Mouse (Mus musculus): ENCODE results near the gene Alkbh2. TPM values are rescaled to one million over a fixed set of nuclear protein-coding genes. Genes with fewer than 3 reads are reported as not detected.

Alkbh2 gene
- polyA plus RNA-seq, 1 experiment from 2014 or later: 13.8 TPM

DNA sequence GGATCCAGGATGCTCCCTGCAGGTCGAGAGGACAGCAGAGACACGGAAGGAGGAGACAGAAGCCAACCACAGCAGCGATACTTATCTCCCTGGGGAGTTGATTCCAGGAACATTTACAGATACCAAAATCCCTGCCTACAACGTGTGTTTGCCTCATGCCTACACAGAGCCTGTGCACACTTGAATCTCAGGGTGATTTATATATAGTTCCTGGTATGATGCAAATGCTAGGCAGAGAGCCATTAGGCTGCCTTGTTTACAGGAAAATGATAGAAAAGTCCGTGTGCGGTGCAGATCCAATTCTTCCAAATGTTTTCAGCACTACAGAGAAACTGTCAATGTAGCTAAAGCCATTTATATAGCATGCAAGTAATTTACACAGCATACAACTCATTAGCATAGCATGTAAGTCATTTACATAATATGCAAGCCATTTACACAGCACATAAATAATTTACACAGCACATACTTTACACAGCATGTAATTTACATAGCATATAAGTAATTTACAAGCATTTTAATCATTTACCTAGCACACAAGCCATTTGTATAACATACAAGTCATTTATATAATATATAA is 35.2 kb upstream of the Alkbh2 start:
- H3K4me1 ChIP-seq (ENCODE audit: control insufficient read depth, insufficient read depth, low read length): no peaks in the 10 kb centered on the region
- DNase-seq (ENCODE audit: low spot score, missing footprints): no peak
- no peaks in the 10 kb centered on the region for H3K27me3 ChIP-seq (ENCODE audit: control insufficient read depth, insufficient read depth, low read length)
- no peak for ATAC-seq (ENCODE audit: low FRiP score)
- no peak overlapping the region for H3K4me2 ChIP-seq
- H3K4me3 ChIP-seq (ENCODE audit: low read depth, low read length): no peak overlapping the region
- no peak overlapping the region for H3K9ac ChIP-seq (ENCODE audit: low read length)
- H3K36me3 ChIP-seq (ENCODE audit: control insufficient read depth, insufficient read depth, low read length): no peaks in the 10 kb centered on the region
- no peaks in the 10 kb centered on the region for H3K9me3 ChIP-seq (ENCODE audit: control insufficient read depth, low read length)
- WGBS: 80% methylated on average over 6 of the region's 6 CpGs
- no peak overlapping the region for H3K27ac ChIP-seq (ENCODE audit: low read depth, low read length)

DNA sequence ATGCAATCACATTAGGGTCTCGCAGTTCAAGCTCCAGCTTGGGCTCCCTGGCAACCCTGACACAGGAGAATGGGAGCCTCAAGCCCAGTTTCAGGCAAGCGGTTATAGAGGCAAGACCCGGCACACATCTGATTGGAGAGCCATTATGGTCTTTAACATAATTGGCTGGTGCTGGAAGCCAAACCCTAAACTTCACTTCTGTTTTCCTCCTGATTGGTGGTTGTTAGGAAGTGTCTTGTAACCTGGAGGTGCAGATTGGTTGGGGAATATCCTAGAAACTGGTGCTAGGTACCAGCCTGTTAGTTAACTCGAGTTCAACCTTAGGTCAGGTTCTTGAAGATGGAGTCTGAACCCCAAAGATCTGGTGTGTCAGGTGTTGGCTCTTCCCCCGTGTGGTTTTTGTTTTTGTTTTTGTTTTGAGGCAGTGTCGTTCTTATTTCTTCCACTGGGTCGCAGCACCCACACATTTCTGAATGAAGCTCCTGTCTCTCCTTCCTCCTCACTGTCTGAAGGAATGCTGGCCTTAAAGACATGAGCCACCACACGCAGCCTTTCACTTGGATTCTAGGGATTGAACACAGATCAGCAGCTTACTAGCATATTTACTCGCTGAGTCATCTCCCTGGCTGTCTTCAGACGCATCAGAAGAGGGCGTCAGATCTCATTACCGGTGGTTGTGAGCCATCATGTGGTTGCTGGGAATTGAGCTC is 34.2 kb upstream of the Alkbh2 start:
- DNase-seq (ENCODE audit: low spot score, missing footprints) (peak; percentile 62), ATAC-seq (ENCODE audit: low FRiP score) (no peak)
- no peak overlapping the region for H3K27ac ChIP-seq (ENCODE audit: low read depth, low read length)
- no peak overlapping the region for H3K4me3 ChIP-seq (ENCODE audit: low read depth, low read length)
- no peaks in the 10 kb centered on the region for H3K9me3 ChIP-seq (ENCODE audit: control insufficient read depth, low read length)
- H3K27me3 ChIP-seq (ENCODE audit: control insufficient read depth, insufficient read depth, low read length): no peaks in the 10 kb centered on the region
- no peaks in the 10 kb centered on the region for H3K36me3 ChIP-seq (ENCODE audit: control insufficient read depth, insufficient read depth, low read length)
- H3K4me1 ChIP-seq (ENCODE audit: control insufficient read depth, insufficient read depth, low read length): no peaks in the 10 kb centered on the region
- 63% methylated on average over 12 of the region's 12 CpGs for WGBS
- no peak overlapping the region for H3K9ac ChIP-seq (ENCODE audit: low read length)
- H3K4me2 ChIP-seq: no peak overlapping the region

DNA sequence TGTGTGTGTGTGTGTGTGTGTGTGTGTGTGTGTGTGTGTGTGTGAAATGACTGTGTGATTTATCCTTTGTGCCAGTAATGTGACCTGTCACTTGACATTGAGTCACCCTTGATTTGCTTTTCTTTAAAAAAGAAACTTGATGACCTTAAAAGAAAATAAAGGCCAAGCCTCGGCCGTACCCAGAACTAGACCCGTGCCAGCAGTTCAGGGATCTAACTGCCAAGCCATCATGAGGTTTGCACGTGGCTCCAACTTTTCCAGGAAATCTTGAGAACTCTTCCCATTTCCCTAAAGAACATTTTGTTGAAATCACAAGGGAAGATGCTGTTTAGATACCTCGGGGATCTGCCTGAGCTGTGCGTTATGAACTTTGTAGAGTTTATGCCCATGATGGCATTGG is 33.4 kb upstream of the Alkbh2 start:
- H3K9ac ChIP-seq (ENCODE audit: low read length): no peak overlapping the region
- H3K4me2 ChIP-seq: no peak overlapping the region
- no peaks in the 10 kb centered on the region for H3K27me3 ChIP-seq (ENCODE audit: control insufficient read depth, insufficient read depth, low read length)
- no peak for ATAC-seq (ENCODE audit: low FRiP score)
- H3K9me3 ChIP-seq (ENCODE audit: control insufficient read depth, low read length): no peaks in the 10 kb centered on the region
- no peak overlapping the region for H3K27ac ChIP-seq (ENCODE audit: low read depth, low read length)
- peak; percentile 69 for DNase-seq (ENCODE audit: low spot score, missing footprints)
- H3K4me3 ChIP-seq (ENCODE audit: low read depth, low read length): no peak overlapping the region
- 88% methylated on average over 6 of the region's 6 CpGs for WGBS
- no peaks in the 10 kb centered on the region for H3K4me1 ChIP-seq (ENCODE audit: control insufficient read depth, insufficient read depth, low read length)
- no peaks in the 10 kb centered on the region for H3K36me3 ChIP-seq (ENCODE audit: control insufficient read depth, insufficient read depth, low read length)

DNA sequence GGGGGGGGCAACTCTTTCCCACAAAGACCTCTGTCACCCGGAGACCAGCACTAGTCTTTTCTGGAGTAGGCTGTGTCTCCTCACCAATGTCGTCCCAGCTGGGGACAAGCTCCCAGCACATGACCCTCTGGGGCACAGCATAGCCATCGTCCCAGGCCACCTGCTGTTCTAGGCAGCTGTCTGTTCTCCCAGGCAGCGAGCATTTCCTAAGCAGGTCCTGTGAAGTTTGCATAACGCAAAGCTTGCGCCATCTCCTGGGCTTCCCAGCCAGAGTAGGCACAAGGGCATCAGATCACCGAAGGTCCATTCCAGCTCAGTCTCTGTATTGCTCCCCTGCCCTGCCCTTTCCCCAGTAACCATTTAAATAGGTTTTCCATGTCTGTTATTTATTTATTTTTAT is 29.2 kb upstream of the Alkbh2 start:
- Histone ChIP-seq H3K27ac (ENCODE audit: low read depth, low read length) (no peak overlapping the region), H3K9ac (ENCODE audit: low read length) (no peak overlapping the region), H3K36me3 (ENCODE audit: control insufficient read depth, insufficient read depth, low read length) (no peaks in the 10 kb centered on the region), H3K27me3 (ENCODE audit: control insufficient read depth, insufficient read depth, low read length) (no peaks in the 10 kb centered on the region), H3K9me3 (ENCODE audit: control insufficient read depth, low read length) (no peaks in the 10 kb centered on the region), H3K4me3 (ENCODE audit: low read depth, low read length) (no peak overlapping the region), H3K4me2 (no peak overlapping the region), H3K4me1 (ENCODE audit: control insufficient read depth, insufficient read depth, low read length) (no peaks in the 10 kb centered on the region)
- ATAC-seq (ENCODE audit: low FRiP score): no peak
- WGBS: 53% methylated on average over 7 of the region's 7 CpGs
- peak; percentile 75 for DNase-seq (ENCODE audit: low spot score, missing footprints)

DNA sequence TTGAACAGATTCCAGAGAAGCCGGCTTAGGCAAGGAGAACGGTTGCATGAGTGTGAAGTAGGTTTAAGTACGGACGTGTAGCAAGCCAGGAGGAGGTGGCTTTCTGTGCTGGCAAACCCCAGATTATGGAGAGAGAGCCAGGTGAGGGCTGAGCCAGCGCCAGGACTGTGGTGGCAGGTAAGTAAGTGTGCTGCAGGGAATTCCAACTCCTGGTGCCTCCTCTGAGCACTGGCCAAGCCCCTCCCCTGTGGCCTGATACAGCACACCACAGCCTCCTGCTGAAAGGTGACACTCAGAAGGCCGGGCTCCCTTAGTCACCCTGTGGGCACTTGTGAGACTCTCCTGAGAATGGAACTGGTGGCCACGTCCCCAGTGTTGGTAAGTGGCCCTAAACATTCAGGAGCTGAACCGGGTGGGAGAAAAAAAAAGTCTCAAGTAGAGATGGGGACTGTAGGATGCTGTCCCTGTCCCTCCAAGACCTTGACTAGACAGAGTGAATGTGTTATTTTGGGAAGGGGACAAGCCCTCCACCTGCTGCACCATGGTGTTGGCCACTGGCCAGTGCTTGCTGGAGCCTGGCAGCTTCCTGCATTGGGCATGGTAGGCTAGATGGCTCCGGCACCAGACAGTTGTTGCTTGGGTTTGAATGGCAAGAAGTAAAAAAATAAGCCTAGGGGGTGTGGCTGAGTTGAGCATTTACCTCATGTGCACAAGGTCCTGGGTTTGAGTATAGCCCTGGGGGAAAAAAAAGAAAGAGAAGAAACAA is 27.3 kb upstream of the Alkbh2 start:
- H3K4me2 ChIP-seq: no peak overlapping the region
- no peaks in the 10 kb centered on the region for H3K4me1 ChIP-seq (ENCODE audit: control insufficient read depth, insufficient read depth, low read length)
- H3K27ac ChIP-seq (ENCODE audit: low read depth, low read length): no peak overlapping the region
- H3K4me3 ChIP-seq (ENCODE audit: low read depth, low read length): no peak overlapping the region
- no peaks in the 10 kb centered on the region for H3K9me3 ChIP-seq (ENCODE audit: control insufficient read depth, low read length)
- H3K9ac ChIP-seq (ENCODE audit: low read length): no peak overlapping the region
- DNase-seq (ENCODE audit: low spot score, missing footprints) (no peak), ATAC-seq (ENCODE audit: low FRiP score) (no peak)
- 71% methylated on average over 9 of the region's 9 CpGs for WGBS
- no peaks in the 10 kb centered on the region for H3K27me3 ChIP-seq (ENCODE audit: control insufficient read depth, insufficient read depth, low read length)
- H3K36me3 ChIP-seq (ENCODE audit: control insufficient read depth, insufficient read depth, low read length): no peaks in the 10 kb centered on the region

DNA sequence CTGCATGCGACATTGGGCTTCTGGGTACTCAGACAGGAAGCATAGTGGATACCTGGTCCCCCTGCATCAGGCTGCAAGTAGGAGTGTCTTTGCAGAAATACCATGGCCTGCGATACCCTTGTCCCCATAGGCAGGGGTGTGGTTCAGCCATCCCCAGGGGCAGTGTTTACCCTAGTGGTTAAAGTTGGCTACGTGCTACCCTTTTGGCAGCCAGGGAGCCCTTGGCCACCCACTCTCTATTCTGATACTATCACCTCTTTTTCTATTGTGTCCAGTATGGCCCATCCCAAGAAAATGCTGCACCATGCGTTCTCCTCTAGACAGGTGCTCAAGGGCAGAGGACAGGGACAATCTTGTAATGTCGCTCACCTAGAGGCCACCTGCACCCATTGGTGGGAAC is 26.7 kb upstream of the Alkbh2 start:
- H3K4me2 ChIP-seq: no peak overlapping the region
- H3K9me3 ChIP-seq (ENCODE audit: control insufficient read depth, low read length): no peaks in the 10 kb centered on the region
- ATAC-seq (ENCODE audit: low FRiP score): no peak
- 82% methylated on average over 5 of the region's 5 CpGs for WGBS
- no peaks in the 10 kb centered on the region for H3K4me1 ChIP-seq (ENCODE audit: control insufficient read depth, insufficient read depth, low read length)
- no peaks in the 10 kb centered on the region for H3K27me3 ChIP-seq (ENCODE audit: control insufficient read depth, insufficient read depth, low read length)
- H3K4me3 ChIP-seq (ENCODE audit: low read depth, low read length): no peak overlapping the region
- no peaks in the 10 kb centered on the region for H3K36me3 ChIP-seq (ENCODE audit: control insufficient read depth, insufficient read depth, low read length)
- no peak overlapping the region for H3K27ac ChIP-seq (ENCODE audit: low read depth, low read length)
- no peak for DNase-seq (ENCODE audit: low spot score, missing footprints)
- no peak overlapping the region for H3K9ac ChIP-seq (ENCODE audit: low read length)

DNA sequence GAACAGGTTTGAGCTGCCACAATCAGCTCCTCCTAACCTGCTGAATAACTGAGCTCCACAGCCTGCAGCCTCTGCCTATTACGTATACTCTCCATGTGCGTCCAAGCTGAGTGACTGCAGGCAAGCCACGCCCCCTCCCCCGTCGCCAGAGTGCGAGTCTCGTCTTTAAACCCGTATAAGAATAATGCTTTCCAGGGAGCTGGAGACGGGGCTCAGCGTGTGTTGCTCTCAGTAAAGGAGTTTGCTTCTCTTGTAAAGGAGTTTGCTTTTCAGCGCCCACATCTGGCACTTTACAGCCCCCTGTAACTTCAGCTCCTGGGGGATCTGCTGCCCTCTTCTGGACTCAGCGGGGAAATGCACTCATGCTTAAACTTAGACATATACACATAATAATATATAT is 25.5 kb upstream of the Alkbh2 start:
- H3K36me3 ChIP-seq (ENCODE audit: control insufficient read depth, insufficient read depth, low read length): no peaks in the 10 kb centered on the region
- no peak overlapping the region for H3K27ac ChIP-seq (ENCODE audit: low read depth, low read length)
- peak overlapping the region; percentile 4; the same call in 1 of the 2 replicates for H3K4me3 ChIP-seq (ENCODE audit: low read depth, low read length)
- no peaks in the 10 kb centered on the region for H3K4me1 ChIP-seq (ENCODE audit: control insufficient read depth, insufficient read depth, low read length)
- under 1% methylated on average over 12 of the region's 12 CpGs for WGBS
- peak overlapping the region; percentile 14; the same call in 1 of the 2 replicates for H3K4me2 ChIP-seq
- H3K9ac ChIP-seq (ENCODE audit: low read length): no peak overlapping the region
- ATAC-seq (ENCODE audit: low FRiP score) (no peak), DNase-seq (ENCODE audit: low spot score, missing footprints) (peak; percentile 89)
- H3K9me3 ChIP-seq (ENCODE audit: control insufficient read depth, low read length): no peaks in the 10 kb centered on the region
- H3K27me3 ChIP-seq (ENCODE audit: control insufficient read depth, insufficient read depth, low read length): no peaks in the 10 kb centered on the region

DNA sequence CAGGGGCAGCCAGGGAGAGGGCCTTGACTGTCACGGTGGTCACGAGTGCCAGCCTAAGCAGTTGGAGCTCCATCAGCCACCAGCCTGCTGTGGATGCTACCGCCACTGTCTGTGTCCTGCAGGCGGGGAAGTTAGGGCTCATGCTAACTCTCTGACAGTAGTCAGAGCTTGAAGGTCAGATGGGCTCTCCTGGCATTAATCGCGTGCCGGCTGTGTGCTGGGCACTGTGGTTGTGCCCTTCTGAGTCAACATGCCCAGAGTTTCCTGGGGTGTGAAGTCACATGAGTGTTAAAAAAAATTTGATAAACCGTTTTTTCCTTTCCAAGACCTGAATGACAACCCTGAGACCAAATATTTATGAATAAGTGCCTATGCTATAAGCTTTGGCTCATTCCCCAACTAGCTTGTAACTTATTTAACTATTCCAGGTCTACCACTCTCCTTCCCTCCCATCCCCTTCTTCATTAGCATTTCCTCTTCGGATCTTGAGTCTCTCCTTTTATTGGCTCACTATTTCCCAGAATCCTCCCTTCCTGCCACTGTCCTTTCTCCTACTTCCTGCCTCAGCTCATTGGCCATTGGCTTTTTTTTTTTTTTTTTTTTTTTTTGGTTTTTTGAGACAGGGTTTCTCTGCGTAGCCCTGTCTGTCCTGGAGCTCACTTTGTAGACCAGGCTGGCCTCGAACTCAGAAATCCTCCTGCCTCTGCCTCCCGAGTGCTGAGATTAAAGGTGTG is 24.5 kb upstream of the Alkbh2 start:
- Histone ChIP-seq H3K27ac (ENCODE audit: low read depth, low read length) (no peak overlapping the region), H3K4me2 (no peak overlapping the region), H3K9ac (ENCODE audit: low read length) (no peak overlapping the region), H3K4me3 (ENCODE audit: low read depth, low read length) (no peak overlapping the region), H3K4me1 (ENCODE audit: control insufficient read depth, insufficient read depth, low read length) (no peaks in the 10 kb centered on the region), H3K36me3 (ENCODE audit: control insufficient read depth, insufficient read depth, low read length) (no peaks in the 10 kb centered on the region), H3K27me3 (ENCODE audit: control insufficient read depth, insufficient read depth, low read length) (no peaks in the 10 kb centered on the region), H3K9me3 (ENCODE audit: control insufficient read depth, low read length) (no peaks in the 10 kb centered on the region)
- DNase-seq (ENCODE audit: low spot score, missing footprints) (no peak), ATAC-seq (ENCODE audit: low FRiP score) (no peak)
- 88% methylated on average over 12 of the region's 12 CpGs for WGBS

Data from midbrain, embryonic 11.5 days (tissue).